Mouse (Mus musculus) hindbrain, embryonic 10.5 days (tissue): ENCODE measurements around the gene Slc9a8. TPM values are rescaled to one million over a fixed set of nuclear protein-coding genes. Genes with fewer than 3 reads are reported as not detected.

Experiments used
- DNase-seq: peaks from one replicate; pipeline ENCODE4 v3.0.0-alpha.2; 2017; ENCODE audit warnings: low spot score
- H3K27ac ChIP-seq: fragments of 300-500 bp; sonication (generic); 2 replicates; pipeline ENCODE4 v1.5.1; 2016; ENCODE audit warnings: mild to moderate bottlenecking, moderate library complexity
- H3K27me3 ChIP-seq: fragments of 300-500 bp; sonication (generic); 2 replicates; pipeline ENCODE4 v1.6.1; 2016; ENCODE audit warnings: mild to moderate bottlenecking; ENCODE audit not compliant: poor library complexity, insufficient read depth, severe bottlenecking
- H3K36me3 ChIP-seq: fragments of 300-500 bp; sonication (generic); 2 replicates; pipeline ENCODE4 v1.6.1; 2016; ENCODE audit warnings: mild to moderate bottlenecking, moderate library complexity
- H3K4me1 ChIP-seq: fragments of 300-500 bp; sonication (generic); replicated peaks from 2 replicates; pipeline ENCODE4 v1.6.1; 2016; ENCODE audit warnings: mild to moderate bottlenecking
- H3K4me3 ChIP-seq: fragments of 300-500 bp; sonication (generic); 2 replicates; pipeline ENCODE4 v1.5.1; 2016; ENCODE audit warnings: mild to moderate bottlenecking, moderate library complexity
- H3K9me3 ChIP-seq: fragments of 300-500 bp; sonication (generic); 2 replicates; pipeline ENCODE4 v1.6.1; 2016; ENCODE audit warnings: mild to moderate bottlenecking, moderate library complexity
- WGBS: fragments of 180-500 bp; shearing (Covaris S2); methylation state at CpG from one replicate; pipeline ENCODE4 v1.1.7; 2016; 5-methylcytosine and 5-hydroxymethylcytosine counted together
- polyA plus RNA-seq: library from polyadenylated mRNA; unstranded; fragments of >200 nt; fragmentation: Nextera tagmentation; extraction: Ambion mirVana; gene quantifications from 2 replicates; pipeline ENCODE4 v1.2.1, GENCODE M21; 2016

Slc9a8 gene
- polyA plus RNA-seq, 1 experiment from 2014 or later: 26.7 TPM

DNA sequence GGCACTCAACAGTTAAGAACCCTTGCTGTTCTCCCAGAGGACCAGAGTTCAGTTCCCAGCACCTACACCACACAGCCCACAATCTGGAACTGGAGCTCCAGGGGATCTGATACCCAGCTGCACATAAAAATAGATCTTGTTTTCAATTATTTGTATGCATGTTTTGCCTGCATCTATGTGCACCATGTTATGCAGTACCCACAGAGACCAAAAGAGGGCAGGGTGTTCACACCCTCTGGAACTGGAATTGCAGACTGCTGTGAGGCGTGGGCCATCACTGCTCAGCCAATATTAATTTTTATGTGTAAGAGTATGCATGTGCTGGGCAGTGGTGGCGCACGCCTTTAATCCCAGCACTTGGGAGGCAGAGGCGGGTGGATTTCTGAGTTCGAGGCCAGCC lies 75.8 kb downstream of the Slc9a8 start:
- Histone ChIP-seq H3K36me3 (peaks cover 13% of the 10 kb centered on the region), H3K27ac (no peak overlapping the region), H3K4me3 (no peak overlapping the region), H3K27me3 (no peaks in the 10 kb centered on the region), H3K4me1 (peaks cover 11% of the 10 kb centered on the region), H3K9me3 (no peaks in the 10 kb centered on the region)
- 73% methylated on average over 5 of the region's 5 CpGs for WGBS
- peak; percentile 34 for DNase-seq

GRCm38 (mm10) chr2:167502554-167503252 lies 81.2 kb downstream of the Slc9a8 start:
- peaks cover 31% of the 10 kb centered on the region for H3K36me3 ChIP-seq
- H3K27me3 ChIP-seq: no peaks in the 10 kb centered on the region
- peak overlapping the region; percentile 82 for H3K4me3 ChIP-seq
- no peaks in the 10 kb centered on the region for H3K9me3 ChIP-seq
- peaks cover 33% of the 10 kb centered on the region for H3K4me1 ChIP-seq
- peak overlapping the region; percentile 96 for H3K27ac ChIP-seq
- no peak for DNase-seq
- 54% methylated on average over 13 of the region's 13 CpGs for WGBS

DNA sequence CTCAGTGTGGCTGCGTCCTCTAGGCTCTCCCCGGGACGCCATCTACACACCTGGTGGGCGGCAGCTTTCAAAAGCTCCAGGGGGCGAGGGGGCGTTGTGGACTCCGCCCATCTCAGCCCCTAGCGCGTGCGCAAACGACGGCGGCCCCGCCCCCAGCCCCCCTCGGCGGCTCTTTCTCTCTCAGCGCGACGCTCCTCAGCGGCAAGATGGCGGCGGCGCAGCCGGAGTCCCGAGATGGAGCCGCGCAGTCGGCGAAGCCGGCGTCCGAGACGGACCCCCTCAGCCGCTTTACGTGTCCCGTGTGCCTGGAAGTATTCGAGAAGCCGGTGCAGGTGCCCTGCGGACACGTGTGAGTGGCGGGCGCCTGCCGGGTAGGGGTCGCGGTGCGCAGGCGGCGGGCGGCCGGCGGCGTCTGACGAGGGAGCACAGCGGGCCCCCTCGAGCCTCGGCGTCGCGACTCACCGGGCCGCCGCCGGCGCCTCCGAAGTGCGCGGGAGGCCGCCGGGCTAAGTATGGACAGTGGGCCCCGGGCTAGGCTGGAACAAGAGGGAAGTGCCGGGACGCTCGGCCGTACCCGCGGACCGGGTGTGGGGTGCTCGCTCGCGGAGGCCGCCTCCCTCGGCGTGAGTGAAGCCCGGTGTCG lies 81.9 kb downstream of the Slc9a8 start:
- H3K27ac ChIP-seq: peak overlapping the region; percentile 96
- peak overlapping the region; percentile 82 for H3K4me3 ChIP-seq
- under 1% methylated on average over 85 of the region's 85 CpGs for WGBS
- H3K4me1 ChIP-seq: peaks cover 33% of the 10 kb centered on the region
- peak; percentile 90 for DNase-seq
- H3K9me3 ChIP-seq: no peaks in the 10 kb centered on the region
- H3K27me3 ChIP-seq: no peaks in the 10 kb centered on the region
- peaks cover 38% of the 10 kb centered on the region for H3K36me3 ChIP-seq

DNA sequence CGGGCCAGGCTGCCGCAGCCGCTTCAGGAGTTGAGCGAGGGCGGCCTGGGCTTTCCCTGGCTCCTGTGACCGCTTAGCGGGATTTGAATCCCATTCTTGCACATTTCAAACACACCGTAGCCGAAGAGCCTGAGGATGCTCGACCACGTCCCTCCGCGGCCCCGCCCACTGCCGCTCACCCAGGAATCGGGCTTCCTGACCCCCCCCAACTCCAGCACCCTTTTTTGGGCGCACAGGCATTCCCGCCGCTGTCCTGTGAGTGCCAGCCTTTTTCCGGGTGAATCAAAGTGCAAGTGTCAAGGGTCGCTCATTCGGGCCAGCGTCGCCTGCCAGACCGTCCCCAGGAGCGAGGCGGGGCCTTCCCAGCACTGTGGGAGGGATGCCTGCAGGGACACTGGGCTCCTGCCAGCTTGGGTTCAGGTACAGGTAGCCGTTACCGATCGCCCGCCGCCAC lies 82.4 kb downstream of the Slc9a8 start:
- H3K9me3 ChIP-seq: no peaks in the 10 kb centered on the region
- peak overlapping the region; percentile 96 for H3K27ac ChIP-seq
- H3K4me3 ChIP-seq: peak overlapping the region; percentile 82
- no peaks in the 10 kb centered on the region for H3K27me3 ChIP-seq
- H3K36me3 ChIP-seq: peaks cover 43% of the 10 kb centered on the region
- under 1% methylated on average over 32 of the region's 32 CpGs for WGBS
- H3K4me1 ChIP-seq: peaks cover 33% of the 10 kb centered on the region
- DNase-seq: peak; percentile 47

DNA sequence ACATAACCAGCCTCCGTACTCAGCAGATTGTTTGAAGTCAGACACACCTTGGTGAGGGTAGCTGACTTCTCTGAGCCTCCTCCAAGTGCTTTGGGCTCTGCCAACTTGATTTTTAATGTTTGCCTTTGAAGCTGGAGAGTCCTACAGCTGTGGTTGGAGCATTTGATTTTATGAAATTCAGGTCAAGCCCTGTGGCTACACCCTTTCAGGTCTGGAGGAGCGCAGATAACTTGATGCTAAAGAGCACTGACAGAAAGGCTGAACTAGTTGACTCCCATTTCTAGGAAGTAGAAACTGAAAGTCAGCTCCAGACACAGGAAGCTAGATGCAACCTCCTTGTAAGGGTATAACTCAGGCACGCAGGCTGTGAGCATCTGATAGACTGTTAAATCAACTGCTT lies 83.6 kb downstream of the Slc9a8 start:
- no peak for DNase-seq
- Histone ChIP-seq H3K4me1 (peaks cover 33% of the 10 kb centered on the region), H3K27ac (no peak overlapping the region), H3K9me3 (no peaks in the 10 kb centered on the region), H3K36me3 (peaks cover 55% of the 10 kb centered on the region), H3K27me3 (no peaks in the 10 kb centered on the region), H3K4me3 (peak overlapping the region; percentile 82; the same call in 1 of the 2 replicates)
- 88% methylated on average over 3 of the region's 3 CpGs for WGBS

DNA sequence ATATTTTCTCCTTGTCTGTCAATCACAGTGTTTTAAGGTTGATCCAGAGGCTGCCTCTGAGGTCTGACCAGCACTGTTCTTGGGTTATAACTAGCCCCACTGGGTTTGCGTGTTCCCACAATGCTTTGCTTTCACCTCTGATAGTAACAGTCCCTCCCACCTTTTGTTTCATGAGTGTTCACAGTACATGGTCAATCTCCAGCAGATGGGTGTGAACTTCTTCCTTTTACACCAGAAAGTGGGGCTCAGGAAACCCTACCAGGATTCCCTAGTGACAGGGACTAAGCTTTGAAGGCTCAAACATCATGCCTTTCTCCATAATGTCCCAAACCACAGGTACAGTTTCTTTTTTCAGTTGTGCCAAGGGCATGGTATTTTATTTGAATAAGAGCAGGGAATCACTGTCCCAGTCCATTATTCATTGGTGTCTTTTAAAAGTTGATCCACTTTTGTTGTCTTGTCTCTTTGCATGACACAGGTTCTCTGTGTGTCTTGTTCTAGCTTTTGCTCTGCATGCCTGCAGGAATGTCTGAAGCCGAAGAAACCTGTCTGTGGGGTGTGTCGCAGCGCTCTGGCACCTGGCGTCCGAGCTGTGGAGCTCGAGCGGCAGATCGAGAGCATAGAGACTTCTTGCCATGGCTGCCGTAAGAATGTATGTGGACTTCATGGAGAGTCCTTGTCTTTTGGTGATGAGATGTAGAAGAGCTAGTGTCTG lies 85.2 kb downstream of the Slc9a8 start:
- H3K27ac ChIP-seq: no peak overlapping the region
- H3K36me3 ChIP-seq: peaks cover 71% of the 10 kb centered on the region
- DNase-seq: no peak
- no peaks in the 10 kb centered on the region for H3K9me3 ChIP-seq
- 96% methylated on average over 10 of the region's 10 CpGs for WGBS
- H3K27me3 ChIP-seq: no peaks in the 10 kb centered on the region
- H3K4me3 ChIP-seq: no peak overlapping the region
- H3K4me1 ChIP-seq: peaks cover 33% of the 10 kb centered on the region

GRCm38 (mm10) chr2:167507719-167508385 lies 86.3 kb downstream of the Slc9a8 start:
- no peak for DNase-seq
- Histone ChIP-seq H3K36me3 (peaks cover 83% of the 10 kb centered on the region), H3K27ac (no peak overlapping the region), H3K27me3 (no peaks in the 10 kb centered on the region), H3K4me3 (no peak overlapping the region), H3K4me1 (peaks cover 32% of the 10 kb centered on the region), H3K9me3 (no peaks in the 10 kb centered on the region)
- 92% methylated on average over 3 of the region's 3 CpGs for WGBS

DNA sequence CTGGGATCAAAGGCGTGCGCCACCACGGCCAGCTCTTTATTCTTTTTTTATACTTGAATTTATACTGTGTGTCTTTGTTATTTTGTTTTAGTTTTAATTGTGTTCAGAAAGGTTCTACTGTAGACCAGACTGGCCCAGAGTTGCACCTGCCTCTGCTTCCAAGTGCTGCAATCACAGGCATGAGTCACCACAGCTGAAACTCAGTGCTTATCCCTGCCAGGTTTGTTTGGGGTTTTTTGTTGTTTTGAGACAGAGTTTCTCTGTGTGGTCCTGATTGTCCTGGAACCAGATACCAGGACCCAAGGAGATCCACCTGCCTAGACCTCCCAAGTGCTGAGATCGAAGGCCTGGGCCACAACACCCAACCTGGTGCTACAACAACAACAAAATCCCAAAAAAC lies 87.1 kb downstream of the Slc9a8 start:
- 94% methylated on average over 4 of the region's 4 CpGs for WGBS
- Histone ChIP-seq H3K4me3 (no peak overlapping the region), H3K36me3 (peaks cover 90% of the 10 kb centered on the region), H3K4me1 (peaks cover 29% of the 10 kb centered on the region), H3K27ac (no peak overlapping the region), H3K27me3 (no peaks in the 10 kb centered on the region), H3K9me3 (no peaks in the 10 kb centered on the region)
- DNase-seq: no peak

DNA sequence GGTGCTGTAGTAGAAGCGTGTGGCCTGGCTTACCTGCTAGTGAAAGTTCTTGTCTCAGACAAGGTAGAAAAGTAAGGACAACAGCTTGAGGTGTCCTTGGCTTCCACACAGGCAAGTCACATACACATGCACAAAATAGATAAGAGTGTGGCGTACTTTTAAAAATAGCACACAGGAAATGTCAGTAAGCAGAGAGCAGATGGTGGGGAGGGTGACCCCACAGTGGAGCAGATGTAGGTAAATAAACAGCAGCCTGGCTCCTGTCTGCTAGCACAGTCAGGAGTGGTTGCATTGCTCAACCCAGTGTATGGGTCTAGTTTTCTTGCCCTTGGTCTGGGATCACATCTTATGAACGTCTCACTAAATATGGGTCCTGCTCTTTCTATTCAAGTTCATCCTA lies 89.0 kb downstream of the Slc9a8 start:
- 96% methylated on average over 3 of the region's 3 CpGs for WGBS
- Histone ChIP-seq H3K9me3 (no peaks in the 10 kb centered on the region), H3K36me3 (peaks cover 98% of the 10 kb centered on the region), H3K27ac (no peak overlapping the region), H3K4me3 (no peak overlapping the region), H3K4me1 (peaks cover 13% of the 10 kb centered on the region), H3K27me3 (no peaks in the 10 kb centered on the region)
- DNase-seq: no peak

- H3K9me3 ChIP-seq: no peaks in the 10 kb centered on the region
- WGBS: 94% methylated on average over 9 of the region's 9 CpGs
- H3K36me3 ChIP-seq: peaks cover 100% of the 10 kb centered on the region
- H3K27me3 ChIP-seq: no peaks in the 10 kb centered on the region
- no peaks in the 10 kb centered on the region for H3K4me1 ChIP-seq
- H3K4me3 ChIP-seq: no peak overlapping the region
- H3K27ac ChIP-seq: no peak overlapping the region
- DNase-seq: no peak
Observed at GRCm38 (mm10) chr2:167512365-167512764, 90.9 kb downstream of the Slc9a8 start.

GRCm38 (mm10) chr2:167512970-167513369 lies 91.5 kb downstream of the Slc9a8 start:
- no peak for DNase-seq
- 91% methylated on average over 5 of the region's 5 CpGs for WGBS
- Histone ChIP-seq H3K27me3 (no peaks in the 10 kb centered on the region), H3K4me3 (no peak overlapping the region), H3K27ac (no peak overlapping the region), H3K36me3 (peaks cover 100% of the 10 kb centered on the region), H3K9me3 (no peaks in the 10 kb centered on the region), H3K4me1 (no peaks in the 10 kb centered on the region)

GRCm38 (mm10) chr2:167514641-167515040 lies 93.1 kb downstream of the Slc9a8 start:
- H3K4me1 ChIP-seq: no peaks in the 10 kb centered on the region
- H3K36me3 ChIP-seq: peaks cover 99% of the 10 kb centered on the region
- no peaks in the 10 kb centered on the region for H3K9me3 ChIP-seq
- no peaks in the 10 kb centered on the region for H3K27me3 ChIP-seq
- no peak overlapping the region for H3K4me3 ChIP-seq
- no peak for DNase-seq
- WGBS: 97% methylated on average over 4 of the region's 4 CpGs
- no peak overlapping the region for H3K27ac ChIP-seq
